Mouse (Mus musculus) granulocyte monocyte progenitor cell, adult 5-6 weeks (primary cell): Measurements from ENCODE around the gene Mphosph6. TPM values are rescaled to one million over a fixed set of nuclear protein-coding genes. Genes with fewer than 3 reads are reported as not detected.
A peak's percentile ranks its signal among the peaks of the same experiment; 100 is the strongest.

ENCODE experiments used
- ATAC-seq: replicated peaks from 2 replicates; pipeline ENCODE4 v1.8.0; 2016; ENCODE audit warnings: mild to moderate bottlenecking, moderate TSS enrichment, inconsistent platforms; ENCODE audit not compliant: poor library complexity, severe bottlenecking
- total RNA-seq, 2 experiments: library from RNA; stranded (forward) in 1 of 2; stranded (reverse) in 1 of 2; fragments of 200-712, 200-1000 nt in 1 of 2; fragments of >200 nt in 1 of 2; fragmentation: Nextera tagmentation in 1 of 2; gene quantifications; 2 replicates each; pipeline ENCODE4 v1.2.3; 2014 to 2017

Gene Mphosph6
- total RNA-seq, 2 experiments from 2014 or later, result 47.7 to 50.6 TPM

- ATAC-seq, result peak; percentile 72
Measured at GRCm38 (mm10) chr8:117772126-117772525, 29.6 kb downstream of the Mphosph6 start.

- ATAC-seq, result no peak
Measured at GRCm38 (mm10) chr8:117771115-117771836, 30.5 kb downstream of the Mphosph6 start.

GRCm38 (mm10) chr8:117768971-117769370, 32.8 kb downstream of the Mphosph6 start:
- ATAC-seq, result no peak

GRCm38 (mm10) chr8:117765947-117766346, 35.8 kb downstream of the Mphosph6 start:
- ATAC-seq, result no peak

GRCm38 (mm10) chr8:117764625-117765024, 37.1 kb downstream of the Mphosph6 start:
- no peak for ATAC-seq

GRCm38 (mm10) chr8:117762776-117763175, 39.0 kb downstream of the Mphosph6 start:
- no peak for ATAC-seq

GRCm38 (mm10) chr8:117757900-117758299, 43.8 kb downstream of the Mphosph6 start:
- ATAC-seq, result no peak

- ATAC-seq, result no peak
Measured at GRCm38 (mm10) chr8:117749436-117749835, 52.3 kb downstream of the Mphosph6 start.

GRCm38 (mm10) chr8:117747886-117748730, 53.6 kb downstream of the Mphosph6 start:
- no peak for ATAC-seq

GRCm38 (mm10) chr8:117747428-117747827, 54.3 kb downstream of the Mphosph6 start:
- ATAC-seq, result no peak

- ATAC-seq, result no peak
Measured at GRCm38 (mm10) chr8:117746651-117747050, 55.1 kb downstream of the Mphosph6 start.

- no peak for ATAC-seq
Measured at GRCm38 (mm10) chr8:117742431-117743012, 59.2 kb downstream of the Mphosph6 start.

Other genes starting within 250 kb of the Mphosph6 start
- gene Sdr42e1, start 128.3 kb downstream of the Mphosph6 start, total RNA-seq (2014; fragmentation: Nextera tagmentation), result 1.9 and 3.8 TPM in 2 replicates
- gene Sdr42e1, start 128.3 kb downstream of the Mphosph6 start, total RNA-seq (2017), result 6.0 and 9.6 TPM in 2 replicates
- not detected in 2 replicates for gene Hsd17b2, start 100.0 kb downstream of the Mphosph6 start, total RNA-seq (2014; fragmentation: Nextera tagmentation)
- not detected in 2 replicates for gene Hsd17b2, start 100.0 kb downstream of the Mphosph6 start, total RNA-seq (2017)